Mouse (Mus musculus): Measurements from ENCODE around the gene Myo1f. TPM values are rescaled to one million over a fixed set of nuclear protein-coding genes. Genes with fewer than 3 reads are reported as not detected.

Gene Myo1f
- total and polyA plus RNA-seq, 2 experiments from 2014 or later = 1.1 to 2.6 TPM

- Histone ChIP-seq H3K9ac (replicated peaks; ENCODE audit: low read depth, low read length) (peak overlapping the region; percentile 70), H3K4me3 (ENCODE audit: low read depth, low read length) (peak overlapping the region; percentile 71), H3K4me1 (ENCODE audit: control insufficient read depth, insufficient read depth) (peaks cover 15% of the 10 kb centered on the region; the same call in 1 of the 2 replicates), H3K4me2 (ENCODE audit: low read depth, low read length) (peak overlapping the region; percentile 67), H3K27me3 (ENCODE audit: control insufficient read depth, insufficient read depth, low read length) (no peaks in the 10 kb centered on the region), H3K36me3 (replicated peaks; ENCODE audit: control insufficient read depth, insufficient read depth, low read length) (0 out of 2 replicates have a peak, but pooled peaks cover 5% of the 10 kb centered on the region), H3K9me3 (replicated peaks; ENCODE audit: control insufficient read depth, low read length) (no peaks in the 10 kb centered on the region), H3K27ac (ENCODE audit: low read depth) (peak overlapping the region; percentile 97)
- DNase-seq (ENCODE audit: low spot score) = no peak
- TF ChIP-seq CTCF (IDR thresholded peaks at IDR 0.05; ENCODE audit: low read depth) (no peak), EP300 (IDR thresholded peaks at IDR 0.05; ENCODE audit: low read depth) (no peak)
- ATAC-seq (ENCODE audit: insufficient read depth, low read depth) = no peak
- WGBS = 55% methylated on average over 12 of the region's 12 CpGs
Observed at GRCm38 (mm10) chr17:33629487-33630125, 74.1 kb downstream of the Myo1f start.

GRCm38 (mm10) chr17:33630171-33630895 lies 74.8 kb downstream of the Myo1f start:
- Histone ChIP-seq H3K27ac (ENCODE audit: low read depth) (no peak overlapping the region), H3K4me3 (ENCODE audit: low read depth, low read length) (no peak overlapping the region), H3K9me3 (replicated peaks; ENCODE audit: control insufficient read depth, low read length) (no peaks in the 10 kb centered on the region), H3K27me3 (ENCODE audit: control insufficient read depth, insufficient read depth, low read length) (no peaks in the 10 kb centered on the region), H3K36me3 (replicated peaks; ENCODE audit: control insufficient read depth, insufficient read depth, low read length) (0 out of 2 replicates have a peak, but pooled peaks cover 5% of the 10 kb centered on the region), H3K9ac (replicated peaks; ENCODE audit: low read depth, low read length) (0 out of 2 replicates have a peak overlapping the region, but pooled peaks have one; percentile 70), H3K4me1 (ENCODE audit: control insufficient read depth, insufficient read depth) (peaks cover 15% of the 10 kb centered on the region; the same call in 1 of the 2 replicates), H3K4me2 (ENCODE audit: low read depth, low read length) (peak overlapping the region; percentile 67)
- TF ChIP-seq EP300 (IDR thresholded peaks at IDR 0.05; ENCODE audit: low read depth) (no peak), CTCF (IDR thresholded peaks at IDR 0.05; ENCODE audit: low read depth) (no peak)
- no peak for ATAC-seq (ENCODE audit: insufficient read depth, low read depth)
- peak; percentile 5 for DNase-seq (ENCODE audit: low spot score)
- 78% methylated on average over 13 of the region's 13 CpGs for WGBS

GRCm38 (mm10) chr17:33631236-33631635 lies 75.7 kb downstream of the Myo1f start:
- peaks cover 15% of the 10 kb centered on the region; the same call in 1 of the 2 replicates for H3K4me1 ChIP-seq (ENCODE audit: control insufficient read depth, insufficient read depth)
- 0 out of 2 replicates have a peak, but pooled peaks cover 5% of the 10 kb centered on the region for H3K36me3 ChIP-seq (replicated peaks; ENCODE audit: control insufficient read depth, insufficient read depth, low read length)

GRCm38 (mm10) chr17:33631796-33632195 lies 76.3 kb downstream of the Myo1f start:
- no peak for TF ChIP-seq CTCF (IDR thresholded peaks at IDR 0.05; ENCODE audit: low read depth)
- no peak for TF ChIP-seq EP300 (IDR thresholded peaks at IDR 0.05; ENCODE audit: low read depth)
- H3K36me3 ChIP-seq (replicated peaks; ENCODE audit: control insufficient read depth, insufficient read depth, low read length) = 0 out of 2 replicates have a peak, but pooled peaks cover 5% of the 10 kb centered on the region
- H3K9me3 ChIP-seq (replicated peaks; ENCODE audit: control insufficient read depth, low read length) = no peaks in the 10 kb centered on the region
- H3K4me3 ChIP-seq (ENCODE audit: low read depth, low read length) = no peak overlapping the region
- H3K27me3 ChIP-seq (ENCODE audit: control insufficient read depth, insufficient read depth, low read length) = no peaks in the 10 kb centered on the region
- DNase-seq (ENCODE audit: low spot score) (no peak), ATAC-seq (ENCODE audit: insufficient read depth, low read depth) (no peak)
- H3K4me1 ChIP-seq (ENCODE audit: control insufficient read depth, insufficient read depth) = peaks cover 15% of the 10 kb centered on the region; the same call in 1 of the 2 replicates
- no peak overlapping the region for H3K4me2 ChIP-seq (ENCODE audit: low read depth, low read length)
- WGBS = 62% methylated on average over 5 of the region's 5 CpGs
- no peak overlapping the region for H3K27ac ChIP-seq (ENCODE audit: low read depth)
- H3K9ac ChIP-seq (replicated peaks; ENCODE audit: low read depth, low read length) = no peak overlapping the region

More at GRCm38 (mm10) chr17:33631236-33631635, 75.7 kb downstream of the Myo1f start:
- no peak for DNase-seq (ENCODE audit: low spot score)
- ATAC-seq (ENCODE audit: insufficient read depth, low read depth) = no peak
- no peak for TF ChIP-seq CTCF (IDR thresholded peaks at IDR 0.05; ENCODE audit: low read depth)
- TF ChIP-seq EP300 (IDR thresholded peaks at IDR 0.05; ENCODE audit: low read depth) = no peak
- H3K9ac ChIP-seq (replicated peaks; ENCODE audit: low read depth, low read length) = no peak overlapping the region
- H3K27ac ChIP-seq (ENCODE audit: low read depth) = no peak overlapping the region
- H3K9me3 ChIP-seq (replicated peaks; ENCODE audit: control insufficient read depth, low read length) = no peaks in the 10 kb centered on the region
- H3K4me2 ChIP-seq (ENCODE audit: low read depth, low read length) = no peak overlapping the region
- WGBS = 93% methylated on average over 9 of the region's 9 CpGs
- H3K27me3 ChIP-seq (ENCODE audit: control insufficient read depth, insufficient read depth, low read length) = no peaks in the 10 kb centered on the region
- no peak overlapping the region for H3K4me3 ChIP-seq (ENCODE audit: low read depth, low read length)

DNA sequence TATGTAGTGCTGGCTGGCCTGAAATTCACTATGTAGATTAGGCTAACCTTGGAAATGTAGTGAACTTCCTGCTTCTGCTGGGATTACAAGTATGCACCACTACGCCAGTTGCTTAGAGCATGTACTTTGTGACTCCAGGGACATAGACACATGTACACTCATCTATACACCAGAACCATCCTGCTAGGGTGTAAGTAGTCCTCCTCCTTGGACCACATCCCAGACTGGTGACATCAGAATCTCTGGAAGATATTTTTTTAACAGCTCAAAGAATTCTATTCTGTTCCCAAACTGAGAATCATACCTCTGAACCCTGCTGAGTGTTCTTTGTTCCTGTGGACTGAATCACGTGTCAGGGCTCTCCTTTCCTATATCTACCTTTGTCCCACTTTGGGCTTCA lies 81.5 kb downstream of the Myo1f start:
- Histone ChIP-seq H3K4me1 (ENCODE audit: control insufficient read depth, insufficient read depth) (no peaks in the 10 kb centered on the region), H3K27me3 (ENCODE audit: control insufficient read depth, insufficient read depth, low read length) (no peaks in the 10 kb centered on the region), H3K4me2 (ENCODE audit: low read depth, low read length) (no peak overlapping the region), H3K9ac (replicated peaks; ENCODE audit: low read depth, low read length) (no peak overlapping the region), H3K4me3 (ENCODE audit: low read depth, low read length) (no peak overlapping the region), H3K36me3 (replicated peaks; ENCODE audit: control insufficient read depth, insufficient read depth, low read length) (peaks cover 9% of the 10 kb centered on the region; the same call in 1 of the 2 replicates), H3K27ac (ENCODE audit: low read depth) (no peak overlapping the region), H3K9me3 (replicated peaks; ENCODE audit: control insufficient read depth, low read length) (no peaks in the 10 kb centered on the region)
- ATAC-seq (ENCODE audit: insufficient read depth, low read depth) (no peak), DNase-seq (ENCODE audit: low spot score) (no peak)
- 56% methylated on average over 2 of the region's 2 CpGs for WGBS
- no peak for TF ChIP-seq CTCF (IDR thresholded peaks at IDR 0.05; ENCODE audit: low read depth)
- no peak for TF ChIP-seq EP300 (IDR thresholded peaks at IDR 0.05; ENCODE audit: low read depth)

Data from heart, postnatal 0 days (tissue).